Mouse (Mus musculus): ENCODE data around the gene Calm4. TPM values are rescaled to one million over a fixed set of nuclear protein-coding genes. Genes with fewer than 3 reads are reported as not detected.

Calm4 gene
- total and polyA plus RNA-seq, 3 experiments: not detected

DNA sequence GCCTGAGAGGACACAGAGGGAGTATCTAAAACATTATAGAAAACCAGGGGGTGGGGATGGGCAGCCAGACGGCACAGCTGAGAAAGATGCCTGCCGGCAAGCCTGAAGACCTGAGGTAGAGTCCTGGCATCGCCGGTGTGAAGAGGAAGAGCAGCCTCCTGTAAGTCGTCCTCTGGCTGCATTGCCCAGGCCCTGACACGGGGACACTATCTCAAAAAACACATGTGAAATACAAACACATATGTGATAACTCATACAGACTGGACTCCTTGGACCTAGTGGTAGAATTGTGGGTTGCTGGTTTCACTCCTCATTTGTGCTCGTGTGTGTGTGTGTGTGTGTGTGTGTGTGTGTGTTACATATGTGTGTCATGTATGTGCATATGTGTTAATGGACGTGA, 23.7 kb downstream of the Calm4 start:
- no peak for DNase-seq

DNA sequence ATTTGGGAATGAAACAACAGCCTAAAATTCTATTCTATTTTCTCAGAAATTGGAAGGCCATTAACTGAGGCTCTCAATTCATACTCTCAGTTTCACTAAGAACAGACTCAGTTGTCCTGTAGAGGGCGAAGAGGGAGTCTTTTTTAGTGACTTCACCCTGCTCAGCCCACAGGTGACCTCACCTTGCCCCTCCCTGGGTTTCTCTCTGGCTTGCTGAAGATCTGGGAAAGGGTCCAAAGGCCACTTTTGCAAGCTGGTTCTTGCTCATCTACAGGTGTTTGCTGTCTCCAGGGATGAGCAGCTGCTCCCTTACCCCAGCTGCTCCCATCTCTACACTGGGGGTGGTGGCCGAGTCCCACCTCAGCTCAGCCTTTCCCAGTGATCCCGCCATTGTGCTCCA, 24.8 kb downstream of the Calm4 start:
- DNase-seq: no peak

DNA sequence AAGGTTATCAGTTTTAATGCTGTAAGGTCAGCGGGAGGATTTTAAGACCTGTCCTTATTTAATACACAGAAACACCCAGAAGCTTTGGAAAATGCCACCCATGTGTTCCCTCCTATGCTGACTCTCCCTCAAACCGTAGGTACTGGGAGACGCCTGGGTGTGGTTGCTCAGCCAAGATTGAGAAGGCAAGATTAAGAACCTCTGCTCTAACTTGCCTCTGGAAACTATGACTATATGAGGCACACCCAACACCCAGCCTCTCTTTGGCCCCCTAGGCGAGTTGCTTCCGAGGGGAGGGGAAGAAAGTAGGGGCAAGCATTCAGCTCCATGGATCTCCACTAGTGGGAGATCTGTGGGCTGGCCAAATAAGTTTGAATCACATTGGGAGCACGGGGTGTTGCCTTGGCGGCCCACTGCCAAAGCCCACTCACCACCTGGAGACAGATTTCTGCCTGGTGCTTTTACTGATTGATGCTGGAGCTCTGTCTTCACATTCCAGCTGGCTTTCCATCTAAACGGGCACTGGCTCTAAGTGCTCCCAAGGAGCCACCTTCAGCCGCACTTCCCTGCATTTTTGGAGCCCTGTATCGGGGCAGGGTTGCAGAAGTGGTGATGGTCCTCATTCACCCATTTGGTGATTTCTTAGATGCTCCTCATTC, 25.5 kb downstream of the Calm4 start:
- no peak for DNase-seq

GRCm38 (mm10) chr13:3865648-3866354, 28.2 kb downstream of the Calm4 start:
- DNase-seq: peak; percentile 40

- DNase-seq: no peak
Observed at GRCm38 (mm10) chr13:3866355-3867052, 28.9 kb downstream of the Calm4 start.

GRCm38 (mm10) chr13:3867158-3867557, 29.6 kb downstream of the Calm4 start:
- no peak for DNase-seq

- no peak for DNase-seq
Observed at GRCm38 (mm10) chr13:3869901-3870300, 32.3 kb downstream of the Calm4 start.

- DNase-seq: no peak
Observed at GRCm38 (mm10) chr13:3872832-3873231, 35.3 kb downstream of the Calm4 start.

- DNase-seq: no peak
Observed at GRCm38 (mm10) chr13:3876448-3876847, 38.9 kb downstream of the Calm4 start.

- no peak for DNase-seq
Observed at GRCm38 (mm10) chr13:3877185-3877584, 39.6 kb downstream of the Calm4 start.

DNA sequence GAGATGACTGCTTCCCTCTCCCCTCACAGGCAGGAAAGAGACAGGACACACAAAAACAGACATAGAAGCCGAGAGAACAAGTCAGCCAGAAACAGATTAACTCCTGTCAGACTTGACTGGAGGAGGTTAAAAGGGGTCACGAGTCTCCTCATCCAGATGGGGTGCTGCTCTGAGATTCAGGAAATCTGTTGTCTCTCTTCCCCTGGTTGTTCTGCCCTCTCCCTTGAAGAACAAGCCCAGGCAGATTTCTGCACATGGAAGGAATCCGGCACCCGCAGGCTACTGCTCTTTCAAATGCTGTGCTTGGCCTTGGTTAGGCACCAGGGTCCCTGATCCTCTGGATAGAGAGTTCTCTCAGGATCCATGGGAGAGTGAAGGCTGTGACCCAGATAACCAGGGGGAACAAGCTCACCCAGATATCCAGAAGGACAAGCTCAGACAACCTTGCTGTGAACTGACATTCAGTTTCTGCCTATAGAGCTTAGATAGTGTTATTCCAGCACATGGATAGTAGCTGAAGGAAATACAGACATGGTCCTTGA, 40.2 kb downstream of the Calm4 start:
- no peak for DNase-seq

DNA sequence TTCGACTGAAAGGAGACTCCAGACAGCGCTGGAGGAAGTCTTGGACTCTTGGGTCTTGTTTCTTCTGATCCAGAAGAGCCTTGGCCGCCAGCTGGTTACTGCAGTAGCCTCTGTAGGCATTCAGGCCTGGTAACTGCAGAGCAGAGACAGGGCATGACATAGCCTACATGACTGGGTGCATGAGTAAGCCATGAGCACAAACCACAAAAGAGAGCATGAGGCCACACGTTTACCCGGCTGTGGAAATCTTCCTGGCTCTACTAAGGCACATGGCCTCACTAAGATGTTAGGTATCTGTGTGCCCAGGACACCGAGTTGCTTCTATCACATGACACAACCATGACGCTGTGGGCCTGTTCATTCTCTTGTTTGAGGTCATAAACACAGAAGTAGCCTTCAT, 49.1 kb downstream of the Calm4 start:
- DNase-seq: no peak

Other genes starting within 250 kb of the Calm4 start
- gene Fam208b, start 226.6 kb upstream of the Calm4 start, total RNA-seq (2021): 10 to 100 TPM; 16.9 to 29.0 TPM
- 0.88 and 1.4 TPM in 2 replicates for gene Fam208b, start 226.6 kb upstream of the Calm4 start, polyA plus RNA-seq (2012; rRNA removed)
- gene Asb13, start 203.7 kb upstream of the Calm4 start, total RNA-seq (2021): 10 to 100 TPM; 13.5 to 15.9 TPM
- gene Asb13, start 203.7 kb upstream of the Calm4 start, polyA plus RNA-seq (2012; rRNA removed): 19.8 and 21.0 TPM in 2 replicates
- under 1 TPM; 0.35 to 0.63 TPM for gene Calml3, start 33.4 kb upstream of the Calm4 start, total RNA-seq (2021)
- gene Calml3, start 33.4 kb upstream of the Calm4 start, polyA plus RNA-seq (2012; rRNA removed): 0.35 TPM in 1 of 2 replicates, not detected in the other
- gene Calm5, start 16.4 kb downstream of the Calm4 start, total RNA-seq (2021): not detected
- gene Calm5, start 16.4 kb downstream of the Calm4 start, polyA plus RNA-seq (2012; rRNA removed): not detected in 2 replicates
- 100 to 1,000 TPM; 184 to 198 TPM for gene Net1, start 80.5 kb downstream of the Calm4 start, total RNA-seq (2021)
- gene Net1, start 80.5 kb downstream of the Calm4 start, polyA plus RNA-seq (2012; rRNA removed): 9.7 and 15.9 TPM in 2 replicates
- gene Tubal3, start 80.5 kb downstream of the Calm4 start, total RNA-seq (2021): not detected
- not detected in 2 replicates for gene Tubal3, start 80.5 kb downstream of the Calm4 start, polyA plus RNA-seq (2012; rRNA removed)
- gene Ucn3, start 107.6 kb downstream of the Calm4 start, total RNA-seq (2021): not detected
- not detected in 2 replicates for gene Ucn3, start 107.6 kb downstream of the Calm4 start, polyA plus RNA-seq (2012; rRNA removed)
- gene Akr1c14, start 211.3 kb downstream of the Calm4 start, total RNA-seq (2021): 1 to 10 TPM in 1 of 2 experiments, under 1 TPM in 1; 0.69 to 2.4 TPM
- gene Akr1c14, start 211.3 kb downstream of the Calm4 start, polyA plus RNA-seq (2012; rRNA removed): 0.04 and 0.07 TPM in 2 replicates